Mouse (Mus musculus): Measurements from ENCODE around the gene Rapgefl1.
A peak's percentile ranks its signal among the peaks of the same experiment; 100 is the strongest.

Rapgefl1 gene

GRCm38 (mm10) chr11:98858759-98859731 is 22.5 kb downstream of the Rapgefl1 start:
- DNase-seq (ENCODE audit: extremely low spot score, low spot score) = peak; percentile 90

GRCm38 (mm10) chr11:98863028-98863750 is 26.6 kb downstream of the Rapgefl1 start, which contains the start of gene Wipf2:
TSS of gene Wipf2 (plus strand) at chr11:98863638.
- DNase-seq (ENCODE audit: extremely low spot score, low spot score) = peak; percentile 93

- peak; percentile 80 for DNase-seq (ENCODE audit: extremely low spot score, low spot score)
Observed at GRCm38 (mm10) chr11:98863751-98864429, 27.3 kb downstream of the Rapgefl1 start.

GRCm38 (mm10) chr11:98867293-98867692 is 30.7 kb downstream of the Rapgefl1 start:
- no peak for DNase-seq (ENCODE audit: extremely low spot score, low spot score)

GRCm38 (mm10) chr11:98869906-98870305 is 33.3 kb downstream of the Rapgefl1 start:
- no peak for DNase-seq (ENCODE audit: extremely low spot score, low spot score)

GRCm38 (mm10) chr11:98870791-98871190 is 34.2 kb downstream of the Rapgefl1 start:
- DNase-seq (ENCODE audit: extremely low spot score, low spot score) = no peak

- no peak for DNase-seq (ENCODE audit: extremely low spot score, low spot score)
Observed at GRCm38 (mm10) chr11:98871416-98871815, 34.8 kb downstream of the Rapgefl1 start.

- DNase-seq (ENCODE audit: extremely low spot score, low spot score) = no peak
Observed at GRCm38 (mm10) chr11:98872040-98872439, 35.5 kb downstream of the Rapgefl1 start.

GRCm38 (mm10) chr11:98873900-98874299 is 37.3 kb downstream of the Rapgefl1 start:
- no peak for DNase-seq (ENCODE audit: extremely low spot score, low spot score)

- no peak for DNase-seq (ENCODE audit: extremely low spot score, low spot score)
Observed at GRCm38 (mm10) chr11:98877001-98877400, 40.4 kb downstream of the Rapgefl1 start.

GRCm38 (mm10) chr11:98887703-98888102 is 51.1 kb downstream of the Rapgefl1 start:
- DNase-seq (ENCODE audit: extremely low spot score, low spot score) = no peak

- no peak for DNase-seq (ENCODE audit: extremely low spot score, low spot score)
Observed at GRCm38 (mm10) chr11:98889077-98889476, 52.5 kb downstream of the Rapgefl1 start.

GRCm38 (mm10) chr11:98889977-98890376 is 53.4 kb downstream of the Rapgefl1 start:
- DNase-seq (ENCODE audit: extremely low spot score, low spot score) = no peak

GRCm38 (mm10) chr11:98892426-98892825 is 55.8 kb downstream of the Rapgefl1 start:
- no peak for DNase-seq (ENCODE audit: extremely low spot score, low spot score)

GRCm38 (mm10) chr11:98900529-98901125 is 64.0 kb downstream of the Rapgefl1 start:
- no peak for DNase-seq (ENCODE audit: extremely low spot score, low spot score)

GRCm38 (mm10) chr11:98902621-98903245 is 66.1 kb downstream of the Rapgefl1 start:
- peak; percentile 46 for DNase-seq (ENCODE audit: extremely low spot score, low spot score)

Measured in neural tube, embryonic 10.5 days (tissue).